Mouse (Mus musculus): Measurements from ENCODE around the gene Zfhx3.

Gene Zfhx3

GRCm38 (mm10) chr8:108866430-108866829 lies 924.0 kb downstream of the Zfhx3 start:
- DNase-seq (ENCODE audit: low spot score): no peak

- DNase-seq (ENCODE audit: low spot score): no peak
These were observed 925.2 kb downstream of the Zfhx3 start for GRCm38 (mm10) chr8:108867482-108868258.

- DNase-seq (ENCODE audit: low spot score): no peak
These were observed 926.0 kb downstream of the Zfhx3 start for GRCm38 (mm10) chr8:108868259-108869090.

- DNase-seq (ENCODE audit: low spot score): no peak
These were observed 927.0 kb downstream of the Zfhx3 start for GRCm38 (mm10) chr8:108869420-108869819.

- no peak for DNase-seq (ENCODE audit: low spot score)
These were observed 927.5 kb downstream of the Zfhx3 start for GRCm38 (mm10) chr8:108869935-108870334.

- DNase-seq (ENCODE audit: low spot score): no peak
These were observed 927.9 kb downstream of the Zfhx3 start for GRCm38 (mm10) chr8:108870371-108870770.

GRCm38 (mm10) chr8:108875722-108876121 lies 933.3 kb downstream of the Zfhx3 start:
- no peak for DNase-seq (ENCODE audit: low spot score)

GRCm38 (mm10) chr8:108880101-108880500 lies 937.7 kb downstream of the Zfhx3 start:
- DNase-seq (ENCODE audit: low spot score): no peak

- no peak for DNase-seq (ENCODE audit: low spot score)
These were observed 938.9 kb downstream of the Zfhx3 start for GRCm38 (mm10) chr8:108881336-108881735.

- no peak for DNase-seq (ENCODE audit: low spot score)
These were observed 939.6 kb downstream of the Zfhx3 start for GRCm38 (mm10) chr8:108882073-108882472.

- no peak for DNase-seq (ENCODE audit: low spot score)
These were observed 940.9 kb downstream of the Zfhx3 start for GRCm38 (mm10) chr8:108883381-108883780.

GRCm38 (mm10) chr8:108884947-108885346 lies 942.5 kb downstream of the Zfhx3 start:
- DNase-seq (ENCODE audit: low spot score): no peak

- no peak for DNase-seq (ENCODE audit: low spot score)
These were observed 943.0 kb downstream of the Zfhx3 start for GRCm38 (mm10) chr8:108885450-108885849.

- DNase-seq (ENCODE audit: low spot score): no peak
These were observed 943.4 kb downstream of the Zfhx3 start for GRCm38 (mm10) chr8:108885861-108886260.

GRCm38 (mm10) chr8:108886599-108887255 lies 944.3 kb downstream of the Zfhx3 start:
- peak; percentile 72 for DNase-seq (ENCODE audit: low spot score)

GRCm38 (mm10) chr8:108887256-108887615 lies 944.8 kb downstream of the Zfhx3 start:
- DNase-seq (ENCODE audit: low spot score): no peak

GRCm38 (mm10) chr8:108887890-108888289 lies 945.4 kb downstream of the Zfhx3 start:
- no peak for DNase-seq (ENCODE audit: low spot score)

- DNase-seq (ENCODE audit: low spot score): no peak
These were observed 946.5 kb downstream of the Zfhx3 start for GRCm38 (mm10) chr8:108888924-108889323.

- DNase-seq (ENCODE audit: low spot score): no peak
These were observed 947.0 kb downstream of the Zfhx3 start for GRCm38 (mm10) chr8:108889406-108889805.

GRCm38 (mm10) chr8:108894287-108894686 lies 951.8 kb downstream of the Zfhx3 start:
- no peak for DNase-seq (ENCODE audit: low spot score)

- peak; percentile 78 for DNase-seq (ENCODE audit: low spot score)
These were observed 954.3 kb downstream of the Zfhx3 start for GRCm38 (mm10) chr8:108896468-108897346.
